23 mouse cellular contexts compared by ENCODE assay signal in the genomic region with DNA sequence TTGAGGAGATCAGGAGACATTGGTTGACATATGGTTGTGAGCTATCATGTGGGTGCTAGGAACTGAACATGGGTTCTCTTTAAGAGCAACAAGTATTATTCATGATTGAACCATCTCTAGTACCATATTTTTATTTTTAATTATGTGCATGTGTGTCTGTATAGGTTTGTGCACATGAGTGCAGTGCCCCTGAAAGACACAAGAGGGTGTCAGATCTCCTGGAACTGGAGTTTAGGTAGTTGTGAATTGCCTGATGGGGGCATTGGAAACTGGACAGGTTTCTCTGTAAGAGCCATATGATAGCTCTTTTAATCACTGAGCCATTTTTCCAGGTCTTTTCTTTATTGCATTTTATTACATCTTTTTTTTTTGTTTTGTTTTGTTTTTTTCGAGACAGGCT. TPM values are rescaled to one million over a fixed set of nuclear protein-coding genes. Genes with fewer than 3 reads are reported as not detected.
DNase-seq lines count a peak whose midpoint lies in the region; ATAC-seq and TF ChIP-seq lines count a peak whose summit lies in the region.
"Had no signal": no experiment of that assay in that cellular context is flagged by ENCODE, and none has a peak within 500 bp of the region (broad histone marks: within the 10 kb centered on the region; RNA-seq: fewer than 3 reads in every experiment).

No protein-coding gene starts in this region.

- no peak for ATAC-seq in embryonic facial prominence, embryonic 11.5 days (replicated peaks; ENCODE audit: insufficient number of reproducible peaks, low FRiP score, low TSS enrichment, low read depth)
- ATAC-seq in lung, postnatal 0 days, result no peak
- peak; percentile 47; the same call in 1 of the 2 replicates for ATAC-seq in megakaryocyte, adult 5-6 weeks (ENCODE audit: poor library complexity, severe bottlenecking)
- ATAC-seq: hindbrain, postnatal 0 days; Patski had no signal

- no peaks in the 10 kb centered on the region for H3K9me3 ChIP-seq in embryonic facial prominence, embryonic 11.5 days (replicated peaks; ENCODE audit: control insufficient read depth, low read length)
- no peaks in the 10 kb centered on the region for H3K9me3 ChIP-seq in embryonic facial prominence, embryonic 10.5 days
- no peaks in the 10 kb centered on the region for H3K9me3 ChIP-seq in lung, postnatal 0 days (ENCODE audit: low read length)
- no peaks in the 10 kb centered on the region for H3K9me3 ChIP-seq in E14TG2a.4 (ENCODE audit: low read length)
- H3K9me3 ChIP-seq: embryonic facial prominence, embryonic 13.5 days; forebrain, embryonic 10.5 days; liver, embryonic 13.5 days; megakaryocyte, embryonic 14.5 days; stomach, embryonic 15.5 days had no signal

- peak; percentile 6 for DNase-seq in embryonic facial prominence, embryonic 11.5 days (ENCODE audit: low spot score)
- no peak for DNase-seq in embryonic facial prominence, embryonic 10.5 days (ENCODE audit: low spot score)
- DNase-seq in lung, postnatal 0 days (ENCODE audit: low spot score), result no peak
- DNase-seq in lung, adult 2 months, result no peak
- no peak for DNase-seq in retina, postnatal 1 day
- DNase-seq in layer of hippocampus, adult 8-10 months (ENCODE audit: low spot score in 2 of 2), result no peak
- DNase-seq: adrenal gland, adult 2 months; cerebellum, postnatal 36 days; liver, embryonic 13.5 days; right cerebral cortex, postnatal 25 days had no signal

- H3K4me1 ChIP-seq in embryonic facial prominence, embryonic 11.5 days (ENCODE audit: control insufficient read depth, insufficient read depth, low read length), result no peaks in the 10 kb centered on the region
- H3K4me1 ChIP-seq in embryonic facial prominence, embryonic 10.5 days, result no peaks in the 10 kb centered on the region
- no peaks in the 10 kb centered on the region; the same call in 1 of the 2 replicates for H3K4me1 ChIP-seq in lung, postnatal 0 days (ENCODE audit: insufficient read depth, low read depth, low read length)
- H3K4me1 ChIP-seq in lung, adult 2 months (ENCODE audit: control insufficient read depth, insufficient read depth, low read length), result no peaks in the 10 kb centered on the region; the same call in 1 of the 2 replicates
- peaks cover 20% of the 10 kb centered on the region for H3K4me1 ChIP-seq in E14TG2a.4 (replicated peaks; ENCODE audit: low read depth, low read length)
- H3K4me1 ChIP-seq: embryonic facial prominence, embryonic 13.5 days; forebrain, embryonic 10.5 days; stomach, embryonic 15.5 days had no signal

- no peak overlapping the region for H3K9ac ChIP-seq in embryonic facial prominence, embryonic 11.5 days (replicated peaks; ENCODE audit: low read length)
- H3K9ac ChIP-seq in lung, postnatal 0 days (replicated peaks; ENCODE audit: low read depth), result no peak overlapping the region
- H3K9ac ChIP-seq: embryonic facial prominence, embryonic 13.5 days; liver, embryonic 13.5 days; stomach, embryonic 15.5 days had no signal

- TF ChIP-seq CTCF in lung, postnatal 0 days (IDR thresholded peaks at IDR 0.05), result peak; percentile 44
- no peak for TF ChIP-seq CTCF in lung, adult 2 months (IDR thresholded peaks at IDR 0.05; ENCODE audit: insufficient read depth, low read length)
- TF ChIP-seq CTCF in E14TG2a.4 (conservative IDR thresholded peaks at IDR 0.05; ENCODE audit: low read length), result peak; percentile 45

- no peaks in the 10 kb centered on the region for H3K27me3 ChIP-seq in embryonic facial prominence, embryonic 11.5 days (ENCODE audit: control insufficient read depth, insufficient read depth, low read length)
- no peaks in the 10 kb centered on the region for H3K27me3 ChIP-seq in embryonic facial prominence, embryonic 10.5 days (replicated peaks; ENCODE audit: low read depth, poor library complexity, severe bottlenecking)
- no peaks in the 10 kb centered on the region for H3K27me3 ChIP-seq in lung, postnatal 0 days (replicated peaks; ENCODE audit: insufficient read depth, low read length)
- H3K27me3 ChIP-seq in E14TG2a.4 (ENCODE audit: insufficient read depth, low read length), result no peaks in the 10 kb centered on the region
- H3K27me3 ChIP-seq: embryonic facial prominence, embryonic 13.5 days; liver, embryonic 13.5 days; megakaryocyte, embryonic 14.5 days; Patski; stomach, embryonic 15.5 days had no signal

- H3K27ac ChIP-seq in embryonic facial prominence, embryonic 11.5 days (replicated peaks; ENCODE audit: low read depth, low read length), result no peak overlapping the region
- H3K27ac ChIP-seq in embryonic facial prominence, embryonic 10.5 days (replicated peaks), result no peak overlapping the region
- no peak overlapping the region for H3K27ac ChIP-seq in lung, postnatal 0 days (ENCODE audit: low read length)
- H3K27ac ChIP-seq: embryonic facial prominence, embryonic 13.5 days; forebrain, embryonic 10.5 days; hindbrain, postnatal 0 days; liver, embryonic 13.5 days; stomach, embryonic 15.5 days had no signal

- 100% methylated on average over 1 of the region's 1 CpGs for WGBS in embryonic facial prominence, embryonic 11.5 days
- WGBS in embryonic facial prominence, embryonic 10.5 days, result 97% methylated on average over 1 of the region's 1 CpGs
- 89% methylated on average over 1 of the region's 1 CpGs for WGBS in lung, postnatal 0 days
- WGBS in lung, adult 2 months, result 90% methylated on average over 1 of the region's 1 CpGs

- H3K4me2 ChIP-seq in embryonic facial prominence, embryonic 11.5 days (ENCODE audit: low read depth, low read length), result no peak overlapping the region
- H3K4me2 ChIP-seq in lung, postnatal 0 days (replicated peaks; ENCODE audit: low read depth, low read length), result no peak overlapping the region
- H3K4me2 ChIP-seq: embryonic facial prominence, embryonic 13.5 days; liver, embryonic 13.5 days; stomach, embryonic 15.5 days had no signal

- TF ChIP-seq EP300 in lung, postnatal 0 days (IDR thresholded peaks at IDR 0.05), result no peak

- no peaks in the 10 kb centered on the region for H3K36me3 ChIP-seq in embryonic facial prominence, embryonic 11.5 days (replicated peaks; ENCODE audit: control insufficient read depth, insufficient read depth, low read depth, low read length)
- peaks cover 4% of the 10 kb centered on the region; the same call in 1 of the 2 replicates for H3K36me3 ChIP-seq in embryonic facial prominence, embryonic 10.5 days (replicated peaks)
- H3K36me3 ChIP-seq in lung, postnatal 0 days (ENCODE audit: insufficient read depth, low read length), result no peaks in the 10 kb centered on the region
- H3K36me3 ChIP-seq in E14TG2a.4 (ENCODE audit: insufficient read depth, low read length), result no peaks in the 10 kb centered on the region
- H3K36me3 ChIP-seq: embryonic facial prominence, embryonic 13.5 days; liver, embryonic 13.5 days; stomach, embryonic 15.5 days had no signal

- no peak for TF ChIP-seq POLR2A in lung, adult 2 months (IDR thresholded peaks at IDR 0.05; ENCODE audit: borderline replicate concordance, extremely low read depth, low read depth, low read length)

- H3K4me3 ChIP-seq in embryonic facial prominence, embryonic 11.5 days (ENCODE audit: low read depth, low read length), result no peak overlapping the region
- H3K4me3 ChIP-seq in embryonic facial prominence, embryonic 10.5 days, result no peak overlapping the region
- no peak overlapping the region for H3K4me3 ChIP-seq in lung, postnatal 0 days (ENCODE audit: low read depth, low read length)
- H3K4me3 ChIP-seq in lung, adult 2 months (replicated peaks; ENCODE audit: extremely low read depth, low read depth, low read length), result no peak overlapping the region
- H3K4me3 ChIP-seq in E14TG2a.4 (replicated peaks; ENCODE audit: low read length), result no peak overlapping the region
- H3K4me3 ChIP-seq: embryonic facial prominence, embryonic 13.5 days; forebrain, embryonic 10.5 days; liver, embryonic 13.5 days; megakaryocyte, embryonic 14.5 days; stomach, embryonic 15.5 days had no signal

RNA-seq across cellular contexts. Expression of gene Kdm6a, which starts 6.6 kb away (rescaled TPM):
- polyA plus RNA-seq in embryonic facial prominence, embryonic 11.5 days (2014; fragmentation: Nextera tagmentation; extraction: Ambion mirVana), result 35.5 and 38.1 TPM in 2 replicates
- 31.8 and 33.6 TPM in 2 replicates for polyA plus RNA-seq in embryonic facial prominence, embryonic 10.5 days (2016; fragmentation: Nextera tagmentation; extraction: Ambion mirVana)
- polyA plus RNA-seq in lung, postnatal 0 days (2015; fragmentation: Nextera tagmentation; extraction: Ambion mirVana), result 16.3 and 17.4 TPM in 2 replicates
- 9.9 and 11.5 TPM in 2 replicates for polyA plus RNA-seq in lung, adult 2 months (2012; rRNA removed)
- total RNA-seq in megakaryocyte, adult 5-6 weeks (2015), result 40.7 and 51.9 TPM in 2 replicates
- 44.3 and 53.8 TPM in 2 replicates for total RNA-seq in megakaryocyte, adult 5-6 weeks (2017)
- total RNA-seq in layer of hippocampus, adult 8-10 months (2022), result 10 to 100 TPM; 38.3 to 53.0 (median 47.5) TPM

RNA-seq across cellular contexts. Expression of gene Dusp21, which starts 23.3 kb away (rescaled TPM):
- polyA plus RNA-seq in embryonic facial prominence, embryonic 11.5 days (2014; fragmentation: Nextera tagmentation; extraction: Ambion mirVana), result not detected in 2 replicates
- not detected in 2 replicates for polyA plus RNA-seq in embryonic facial prominence, embryonic 10.5 days (2016; fragmentation: Nextera tagmentation; extraction: Ambion mirVana)
- not detected in 2 replicates for polyA plus RNA-seq in lung, postnatal 0 days (2015; fragmentation: Nextera tagmentation; extraction: Ambion mirVana)
- not detected in 2 replicates for polyA plus RNA-seq in lung, adult 2 months (2012; rRNA removed)
- total RNA-seq in megakaryocyte, adult 5-6 weeks (2015), result not detected in 2 replicates
- total RNA-seq in megakaryocyte, adult 5-6 weeks (2017), result not detected in 2 replicates
- not detected for total RNA-seq in layer of hippocampus, adult 8-10 months (2022)
- total RNA-seq: adrenal gland, adult 2 months; heart, adult 8-10 months; heart, postnatal 25 days; hindbrain, postnatal 0 days; left cerebral cortex, postnatal 25 days had no signal
- polyA plus RNA-seq: adrenal gland, adult 2 months; C2C12; embryonic facial prominence, embryonic 13.5 days; forebrain, embryonic 10.5 days; hindbrain, postnatal 0 days; kidney, embryonic 16.5 days; liver, embryonic 13.5 days; Patski; stomach, embryonic 15.5 days had no signal
